Mouse (Mus musculus): ENCODE results near the gene Gm14406. TPM values are rescaled to one million over a fixed set of nuclear protein-coding genes. Genes with fewer than 3 reads are reported as not detected.

The Gm14406 gene
- polyA plus RNA-seq, 1 experiment from 2014 or later, result not detected

- no peaks in the 10 kb centered on the region for H3K4me1 ChIP-seq (ENCODE audit: control insufficient read depth, insufficient read depth, low read length)
- no peak overlapping the region for H3K9ac ChIP-seq (replicated peaks; ENCODE audit: low read depth, low read length)
- H3K36me3 ChIP-seq (ENCODE audit: control insufficient read depth, insufficient read depth, low read length), result no peaks in the 10 kb centered on the region
- no peaks in the 10 kb centered on the region for H3K27me3 ChIP-seq (ENCODE audit: control insufficient read depth, insufficient read depth, low read length)
- no peak for ATAC-seq (ENCODE audit: low read depth)
- H3K4me3 ChIP-seq (ENCODE audit: low read depth, low read length), result no peak overlapping the region
- H3K4me2 ChIP-seq (ENCODE audit: low read depth, low read length), result no peak overlapping the region
- H3K9me3 ChIP-seq (ENCODE audit: control insufficient read depth, low read length), result no peaks in the 10 kb centered on the region
- 84% methylated on average over 8 of the region's 8 CpGs for WGBS
- no peak overlapping the region for H3K27ac ChIP-seq (ENCODE audit: low read depth, low read length)
Measured at GRCm38 (mm10) chr2:177520035-177520434, 58.0 kb downstream of the Gm14406 start.

Other genes starting within 250 kb of the Gm14406 start
- 4.5 and 7.4 TPM in 2 replicates for gene Gm14418, start 179.9 kb downstream of the Gm14406 start, polyA plus RNA-seq (2014; fragmentation: Nextera tagmentation; extraction: Ambion mirVana)
- 6.2 and 7.5 TPM in 2 replicates for gene Zfp970, start 113.5 kb downstream of the Gm14406 start, polyA plus RNA-seq (2014; fragmentation: Nextera tagmentation; extraction: Ambion mirVana)
- 2.4 TPM in 2 replicates for gene Gm14403, start 80.0 kb downstream of the Gm14406 start, polyA plus RNA-seq (2014; fragmentation: Nextera tagmentation; extraction: Ambion mirVana)
- gene Gm14322, start 181.1 kb upstream of the Gm14406 start, polyA plus RNA-seq (2014; fragmentation: Nextera tagmentation; extraction: Ambion mirVana), result 4.0 and 4.6 TPM in 2 replicates

Data from neural tube, embryonic 14.5 days (tissue).